Mouse (Mus musculus) olfactory bulb, adult 2 months (tissue): ENCODE data around the gene Ccl3.

Source experiments
- CTCF ChIP-seq: fragments of 200-500 bp; IDR thresholded peaks from 2 replicates; pipeline ENCODE4 v1.5.1; 2012; ENCODE audit warnings: low read depth, mild to moderate bottlenecking, low read length, moderate library complexity; ENCODE audit not compliant: insufficient read depth
- POLR2A ChIP-seq: fragments of 200-500 bp; IDR thresholded peaks from 2 replicates; pipeline ENCODE4 v1.6.1; 2012; ENCODE audit warnings: mild to moderate bottlenecking, low read depth, low read length, moderate library complexity; ENCODE audit not compliant: insufficient read depth

- TF ChIP-seq CTCF (no peak), POLR2A (no peak)
Observed at GRCm38 (mm10) chr11:83657508-83657907, 8.4 kb upstream of the Ccl3 start.
